Mouse (Mus musculus): ENCODE data around the gene Pkn1.

- no peak for TF ChIP-seq CTCF (IDR thresholded peaks at IDR 0.05; ENCODE audit: low read depth, low read length)
- TF ChIP-seq POLR2A (IDR thresholded peaks at IDR 0.05; ENCODE audit: borderline replicate concordance, low read depth, low read length) = no peak
These were observed 82.4 kb downstream of the Pkn1 start for GRCm38 (mm10) chr8:83616625-83617024.
